Mouse (Mus musculus) right cerebral cortex, adult 2 months (tissue): ENCODE results near the gene Dock2.

Experiments used
- DNase-seq, 2 experiments: peaks; one replicate each; pipeline ENCODE4 v3.0.0; 2021 to 2022; ENCODE audit warnings: low spot score in 2 of 2

Dock2 gene

GRCm38 (mm10) chr11:34427212-34427611 is 356.5 kb downstream of the Dock2 start:
- no peak for DNase-seq

DNA sequence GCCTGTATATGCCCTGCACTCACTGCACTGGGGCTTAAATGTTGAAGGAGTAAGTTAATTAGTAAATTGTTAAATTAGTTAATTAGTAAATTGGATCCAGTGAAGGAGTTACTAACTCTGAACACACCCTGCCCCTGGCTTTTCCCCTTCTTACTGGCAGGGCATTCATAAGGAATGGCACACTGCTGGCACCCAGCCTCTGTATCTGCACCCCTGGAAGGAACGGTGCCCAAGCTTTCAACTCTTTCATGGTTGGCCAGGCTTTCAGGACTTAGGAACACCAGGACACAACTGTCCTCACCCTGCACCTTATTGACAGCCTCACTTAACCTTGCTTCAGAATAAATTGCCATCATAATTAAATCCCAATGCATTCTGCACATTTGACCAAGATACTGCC is 359.1 kb downstream of the Dock2 start:
- DNase-seq: no peak

DNA sequence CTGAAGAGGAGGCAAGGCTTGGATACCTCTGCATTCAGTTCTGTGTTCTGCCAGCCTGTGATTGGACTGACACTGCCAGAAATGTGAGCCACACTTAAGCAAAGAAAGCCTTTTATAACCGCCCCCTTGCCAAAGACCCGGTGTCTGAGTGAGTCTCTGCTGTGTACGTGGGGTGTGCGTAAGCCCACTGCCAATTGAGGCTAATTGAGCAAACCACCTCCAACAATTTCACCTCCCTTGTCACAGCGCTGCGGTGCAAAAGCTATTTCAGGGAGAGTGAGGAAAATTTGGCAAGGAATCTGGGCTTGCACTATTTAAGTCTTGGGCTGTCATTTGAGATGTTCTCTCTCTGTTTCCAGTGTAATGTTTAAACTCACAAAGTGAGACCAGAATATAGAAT is 362.6 kb downstream of the Dock2 start:
- peak; percentile 68 to 70 for DNase-seq

DNA sequence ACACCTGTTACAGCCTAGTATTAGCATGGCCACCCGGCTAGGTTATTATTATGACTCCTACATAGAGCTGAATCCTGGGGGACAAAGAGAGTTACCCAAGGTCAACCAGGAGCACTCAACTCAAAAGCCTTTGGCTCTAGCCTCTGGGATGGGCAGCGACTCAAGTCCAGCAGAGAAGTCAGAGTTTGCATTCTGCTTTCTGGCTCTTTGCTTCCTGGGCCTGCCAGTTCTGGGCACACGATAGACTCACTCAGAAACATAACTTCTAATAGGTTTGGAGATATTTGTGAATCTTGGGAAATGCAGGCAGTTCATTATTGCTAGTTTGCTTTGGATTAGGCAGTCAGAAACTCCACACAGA is 367.1 kb downstream of the Dock2 start:
- no peak for DNase-seq

- DNase-seq: no peak
Observed at GRCm38 (mm10) chr11:34415884-34416618, 367.6 kb downstream of the Dock2 start.

- no peak for DNase-seq
Observed at GRCm38 (mm10) chr11:34406850-34407249, 376.8 kb downstream of the Dock2 start.

GRCm38 (mm10) chr11:34406309-34406708 is 377.4 kb downstream of the Dock2 start:
- DNase-seq: no peak

- DNase-seq: no peak
Observed at GRCm38 (mm10) chr11:34405311-34405710, 378.4 kb downstream of the Dock2 start.

GRCm38 (mm10) chr11:34401343-34401742 is 382.3 kb downstream of the Dock2 start:
- DNase-seq: no peak

GRCm38 (mm10) chr11:34398555-34398954 is 385.1 kb downstream of the Dock2 start:
- DNase-seq: no peak

- DNase-seq: no peak
Observed at GRCm38 (mm10) chr11:34397661-34398060, 386.0 kb downstream of the Dock2 start.

GRCm38 (mm10) chr11:34395802-34396201 is 387.9 kb downstream of the Dock2 start:
- no peak for DNase-seq

DNA sequence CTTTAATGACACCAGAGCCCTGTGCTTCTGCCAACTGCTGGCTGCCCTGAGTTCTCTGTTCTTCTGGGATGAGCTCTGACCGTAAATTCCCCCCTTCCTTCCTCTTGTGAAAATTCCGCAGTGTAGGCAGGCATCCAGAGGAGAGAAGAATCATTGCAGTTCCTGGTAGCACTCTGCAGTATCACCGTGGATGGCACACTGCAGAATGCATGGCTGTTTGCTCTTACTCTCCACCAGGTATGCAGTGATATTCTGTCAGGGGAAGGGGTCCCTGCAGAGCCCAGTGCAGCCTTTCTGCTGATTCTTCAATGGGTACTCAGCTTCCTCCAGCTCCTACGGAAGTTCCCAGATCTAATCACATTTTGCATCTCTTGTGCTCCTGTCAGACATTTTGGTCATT is 391.6 kb downstream of the Dock2 start:
- DNase-seq: no peak

DNA sequence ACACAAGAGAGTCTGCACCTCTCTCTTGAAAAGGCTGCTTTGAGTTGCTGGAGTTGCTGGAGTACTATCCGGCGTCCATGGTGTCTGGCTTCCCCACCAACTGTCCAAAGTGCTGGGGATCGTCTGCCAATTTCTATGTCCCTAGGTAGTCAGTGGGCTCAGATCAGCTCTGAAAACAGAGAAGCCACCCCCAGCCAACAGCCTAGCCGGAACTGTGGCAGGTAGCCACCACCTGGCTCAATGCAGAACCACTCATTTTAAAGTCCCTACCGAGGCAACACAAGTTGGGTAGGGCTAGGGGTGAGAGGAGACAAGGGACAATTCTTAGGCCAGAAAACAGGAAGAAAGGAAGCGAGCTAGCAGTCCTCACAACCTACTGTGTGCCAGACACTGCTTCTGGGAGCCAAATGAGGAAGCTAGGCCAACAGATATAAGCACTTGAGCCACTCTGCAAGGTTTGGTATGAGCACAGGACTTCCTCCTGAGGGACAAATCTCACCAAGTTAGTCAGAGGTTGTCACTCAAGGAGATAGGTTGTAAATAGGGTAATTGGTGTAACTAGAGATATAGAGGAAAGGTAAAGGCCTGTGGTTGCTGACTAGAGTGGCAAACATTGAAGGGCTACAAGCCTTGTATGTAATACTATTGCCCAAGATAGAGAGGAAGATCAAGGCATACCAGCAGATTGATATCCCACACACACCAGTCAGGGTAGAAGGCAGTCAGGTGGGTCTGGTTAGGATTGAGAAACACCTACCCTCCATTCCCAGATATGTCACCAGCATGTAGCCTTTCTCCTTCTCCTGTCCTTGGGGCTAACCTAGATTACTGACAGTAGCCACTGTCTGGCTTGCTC is 394.2 kb downstream of the Dock2 start:
- DNase-seq: no peak

DNA sequence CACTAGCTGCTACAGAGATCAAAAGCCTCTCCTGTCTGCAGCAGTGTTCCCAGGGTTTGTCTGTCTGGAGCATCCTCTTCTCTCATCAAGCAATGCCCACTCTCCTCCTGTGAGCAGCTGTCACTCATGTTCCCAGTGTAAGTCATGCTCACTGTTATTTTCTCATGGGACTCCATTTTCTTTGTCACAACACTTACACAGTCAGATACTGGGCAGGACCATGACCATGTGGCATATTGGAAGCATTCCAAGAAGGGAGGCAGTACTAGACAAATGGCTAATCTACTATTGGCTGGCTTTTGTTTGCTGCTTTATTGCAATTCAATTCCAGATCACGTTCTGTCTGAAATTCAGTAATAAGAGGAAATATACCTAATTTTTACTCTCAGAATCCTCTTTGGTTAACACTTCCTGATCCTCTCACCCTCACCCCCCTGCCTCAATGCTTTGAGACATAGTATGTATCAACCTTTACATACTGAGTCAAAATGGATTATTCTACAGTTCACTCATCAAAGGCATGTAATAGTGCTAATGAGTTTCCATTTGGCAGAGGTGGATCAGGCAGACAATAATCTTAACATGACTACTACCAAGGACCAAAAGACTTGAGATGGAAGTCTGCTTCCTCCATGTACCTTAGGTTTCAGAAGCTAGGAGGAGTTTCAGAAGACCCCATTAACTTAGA is 398.5 kb downstream of the Dock2 start:
- no peak for DNase-seq

DNA sequence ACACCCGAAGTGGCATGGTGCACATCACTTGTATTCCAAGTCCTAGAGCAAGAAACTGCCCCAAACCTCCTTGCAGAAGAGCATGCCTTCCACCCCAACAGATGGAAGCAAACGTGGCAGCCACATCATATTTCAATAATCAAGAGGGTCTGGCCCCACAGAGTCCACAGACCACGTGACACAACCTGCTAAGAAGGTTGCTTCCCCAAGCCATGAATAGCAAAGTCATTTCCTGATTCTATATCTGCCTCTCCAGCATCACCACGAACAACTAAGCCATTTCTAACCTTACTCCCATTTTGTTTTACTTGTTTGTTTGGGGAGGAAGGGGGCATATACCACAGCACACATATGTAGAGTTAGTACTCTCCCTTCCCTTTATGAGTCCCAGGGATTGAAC is 399.5 kb downstream of the Dock2 start:
- no peak for DNase-seq

DNA sequence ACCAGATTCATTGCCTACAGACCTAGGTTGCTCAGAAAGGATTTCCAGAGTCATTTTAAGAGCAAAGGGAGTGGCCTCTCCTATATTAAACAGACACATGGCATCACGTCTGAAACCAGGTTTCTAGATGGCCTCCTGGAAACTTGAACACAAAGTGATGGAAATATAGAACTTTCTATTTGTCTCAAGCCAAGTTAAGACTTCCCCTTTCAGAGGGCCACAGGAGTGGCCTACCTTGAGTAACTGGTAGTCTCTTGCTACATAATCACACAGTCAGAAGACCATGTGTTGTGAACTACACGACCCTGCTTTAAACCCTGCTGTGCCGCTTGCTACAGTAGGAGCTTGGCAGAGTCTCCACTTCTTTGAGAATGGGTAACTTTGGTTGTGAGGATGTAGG is 400.2 kb downstream of the Dock2 start:
- no peak for DNase-seq

- no peak for DNase-seq
Observed at GRCm38 (mm10) chr11:34377649-34378048, 406.0 kb downstream of the Dock2 start.

DNA sequence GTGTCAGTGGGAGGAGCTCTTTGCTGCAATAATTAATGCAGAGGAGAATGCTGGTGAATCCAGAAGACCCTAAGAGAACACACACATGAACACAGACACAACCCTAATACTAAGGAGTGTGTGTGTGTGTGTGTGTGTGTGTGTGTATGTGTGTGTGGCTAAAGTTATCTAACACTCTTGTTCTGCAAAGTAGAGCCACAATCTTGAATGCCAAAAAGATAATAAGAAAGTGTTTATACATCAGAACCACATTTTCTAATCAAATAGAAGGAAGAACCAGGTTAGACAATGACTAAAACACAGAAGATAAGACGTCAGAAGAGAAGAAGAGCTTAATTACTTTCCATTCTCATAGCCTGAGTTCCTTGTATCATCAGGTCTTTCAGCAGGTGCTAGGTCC is 408.1 kb downstream of the Dock2 start:
- DNase-seq: no peak

GRCm38 (mm10) chr11:34372224-34372623 is 411.5 kb downstream of the Dock2 start:
- DNase-seq: no peak

DNA sequence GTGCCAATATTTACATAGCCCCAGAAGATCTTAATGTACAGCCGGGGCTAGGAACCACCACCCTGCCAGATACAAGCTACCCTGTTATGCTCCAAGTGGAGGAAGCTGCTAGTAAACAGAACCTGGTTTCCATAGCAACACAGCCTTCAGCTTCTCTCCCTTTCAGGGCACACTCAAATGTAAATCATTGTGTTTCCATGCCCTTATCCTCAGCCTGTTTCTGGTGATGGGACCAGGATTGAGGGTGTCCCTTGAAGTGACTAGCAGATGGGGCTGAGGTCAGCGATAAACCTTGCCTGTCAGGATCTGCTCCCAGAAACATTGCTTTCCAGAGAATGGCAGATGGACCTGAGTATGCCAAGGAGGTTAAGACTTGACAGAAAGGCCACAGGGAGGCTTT is 427.6 kb downstream of the Dock2 start:
- DNase-seq: peak in 1 of 2 experiments; percentile 6

DNA sequence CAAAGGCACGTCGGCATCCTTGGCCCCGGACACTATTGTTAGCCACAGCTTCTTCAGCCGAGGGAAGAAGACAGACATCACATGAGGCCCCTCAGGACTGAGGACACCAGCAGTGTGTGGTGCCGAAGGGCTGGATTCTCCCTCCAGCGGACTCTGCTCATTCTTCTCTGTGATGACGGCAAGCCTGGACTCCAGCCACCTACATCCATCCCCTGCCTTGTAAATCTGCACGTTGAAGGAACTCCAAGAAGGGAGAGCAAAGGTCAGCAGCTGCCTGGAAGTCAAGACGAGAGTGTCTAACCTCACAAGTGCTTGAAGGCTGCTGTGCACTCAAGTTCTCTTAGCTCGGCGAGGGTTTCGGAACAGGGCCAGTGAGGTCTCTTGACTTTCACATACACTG is 428.3 kb downstream of the Dock2 start:
- no peak for DNase-seq
